Mouse (Mus musculus): ENCODE results near the gene Adipor1. TPM values are rescaled to one million over a fixed set of nuclear protein-coding genes. Genes with fewer than 3 reads are reported as not detected.

Adipor1 gene
- polyA plus RNA-seq, 1 experiment from 2014 or later, result 78.1 TPM

GRCm38 (mm10) chr1:134454904-134455824 lies 40.0 kb downstream of the Adipor1 start, which contains the start of gene Klhl12:
Klhl12 (plus strand) TSS chr1:134455531.
- peak within 1 kb of the TSS; percentile 81 for H3K9ac ChIP-seq
- no peaks in the 10 kb centered on the region for H3K27me3 ChIP-seq
- H3K4me1 ChIP-seq, result peaks cover 8% of the 10 kb centered on the region
- H3K36me3 ChIP-seq, result peaks cover 9% of the 10 kb centered on the region
- H3K9me3 ChIP-seq, result no peaks in the 10 kb centered on the region
- WGBS, result 1% methylated on average over 61 of the region's 61 CpGs
- ATAC-seq (ENCODE audit: insufficient number of reproducible peaks, insufficient read depth, low FRiP score, low TSS enrichment), result peak; percentile 75
- H3K27ac ChIP-seq, result peak within 1 kb of the TSS; percentile 72
- H3K4me3 ChIP-seq, result peak within 1 kb of the TSS; percentile 89
- H3K4me2 ChIP-seq (replicated peaks), result peak within 1 kb of the TSS; percentile 72

GRCm38 (mm10) chr1:134456060-134456459 lies 40.9 kb downstream of the Adipor1 start:
- peak overlapping the region; percentile 89 for H3K4me3 ChIP-seq
- H3K36me3 ChIP-seq, result peaks cover 16% of the 10 kb centered on the region
- no peaks in the 10 kb centered on the region for H3K9me3 ChIP-seq
- H3K27me3 ChIP-seq, result no peaks in the 10 kb centered on the region
- H3K4me1 ChIP-seq, result peaks cover 8% of the 10 kb centered on the region
- no peak overlapping the region for H3K27ac ChIP-seq
- H3K9ac ChIP-seq, result peak overlapping the region; percentile 81
- no peak for ATAC-seq (ENCODE audit: insufficient number of reproducible peaks, insufficient read depth, low FRiP score, low TSS enrichment)
- peak overlapping the region; percentile 72 for H3K4me2 ChIP-seq (replicated peaks)
- 23% methylated on average over 5 of the region's 5 CpGs for WGBS

GRCm38 (mm10) chr1:134458139-134458727 lies 43.1 kb downstream of the Adipor1 start:
- no peak overlapping the region for H3K27ac ChIP-seq
- ATAC-seq (ENCODE audit: insufficient number of reproducible peaks, insufficient read depth, low FRiP score, low TSS enrichment), result no peak
- H3K4me2 ChIP-seq (replicated peaks), result no peak overlapping the region
- H3K27me3 ChIP-seq, result no peaks in the 10 kb centered on the region
- WGBS, result 91% methylated on average over 7 of the region's 7 CpGs
- H3K36me3 ChIP-seq, result peaks cover 24% of the 10 kb centered on the region
- H3K9me3 ChIP-seq, result no peaks in the 10 kb centered on the region
- H3K9ac ChIP-seq, result no peak overlapping the region
- H3K4me3 ChIP-seq, result no peak overlapping the region
- peaks cover 8% of the 10 kb centered on the region for H3K4me1 ChIP-seq

GRCm38 (mm10) chr1:134460294-134461284 lies 45.4 kb downstream of the Adipor1 start:
- Histone ChIP-seq H3K36me3 (peaks cover 35% of the 10 kb centered on the region), H3K4me1 (peaks cover 8% of the 10 kb centered on the region), H3K4me2 (replicated peaks) (no peak overlapping the region), H3K27me3 (no peaks in the 10 kb centered on the region), H3K4me3 (no peak overlapping the region), H3K27ac (no peak overlapping the region), H3K9me3 (no peaks in the 10 kb centered on the region), H3K9ac (no peak overlapping the region)
- ATAC-seq (ENCODE audit: insufficient number of reproducible peaks, insufficient read depth, low FRiP score, low TSS enrichment), result no peak
- 92% methylated on average over 1 of the region's 1 CpGs for WGBS

Other genes starting within 250 kb of the Adipor1 start
- gene Chil1, start 233.2 kb upstream of the Adipor1 start, polyA plus RNA-seq (2016; fragmentation: Nextera tagmentation; extraction: Ambion mirVana), result 1.9 and 3.6 TPM in 2 replicates
- 19.9 and 28.3 TPM in 2 replicates for gene Mybph, start 221.9 kb upstream of the Adipor1 start, polyA plus RNA-seq (2016; fragmentation: Nextera tagmentation; extraction: Ambion mirVana)
- gene Adora1, start 179.9 kb upstream of the Adipor1 start, polyA plus RNA-seq (2016; fragmentation: Nextera tagmentation; extraction: Ambion mirVana), result 1.7 and 2.1 TPM in 2 replicates
- gene Myog, start 125.4 kb upstream of the Adipor1 start, polyA plus RNA-seq (2016; fragmentation: Nextera tagmentation; extraction: Ambion mirVana), result 62.9 and 76.2 TPM in 2 replicates
- 7.0 TPM in 2 replicates for gene Ppfia4, start 82.5 kb upstream of the Adipor1 start, polyA plus RNA-seq (2016; fragmentation: Nextera tagmentation; extraction: Ambion mirVana)
- 102 and 105 TPM in 2 replicates for gene Tmem183a, start 53.4 kb upstream of the Adipor1 start, polyA plus RNA-seq (2016; fragmentation: Nextera tagmentation; extraction: Ambion mirVana)
- not detected in 2 replicates for gene 4933406M09Rik, start 29.4 kb upstream of the Adipor1 start, polyA plus RNA-seq (2016; fragmentation: Nextera tagmentation; extraction: Ambion mirVana)
- 38.0 and 39.5 TPM in 2 replicates for gene Cyb5r1, start 9.8 kb upstream of the Adipor1 start, polyA plus RNA-seq (2016; fragmentation: Nextera tagmentation; extraction: Ambion mirVana)
- gene Klhl12, start 40.2 kb downstream of the Adipor1 start, polyA plus RNA-seq (2016; fragmentation: Nextera tagmentation; extraction: Ambion mirVana), result 33.5 and 34.9 TPM in 2 replicates
- gene Rabif, start 79.3 kb downstream of the Adipor1 start, polyA plus RNA-seq (2016; fragmentation: Nextera tagmentation; extraction: Ambion mirVana), result 38.4 TPM in 2 replicates
- gene Mgat4e, start 134.3 kb downstream of the Adipor1 start, polyA plus RNA-seq (2016; fragmentation: Nextera tagmentation; extraction: Ambion mirVana), result 0.12 TPM in 1 of 2 replicates, not detected in the other
- 99.5 and 100 TPM in 2 replicates for gene Kdm5b, start 144.8 kb downstream of the Adipor1 start, polyA plus RNA-seq (2016; fragmentation: Nextera tagmentation; extraction: Ambion mirVana)
- 2.1 and 2.4 TPM in 2 replicates for gene Syt2, start 231.3 kb downstream of the Adipor1 start, polyA plus RNA-seq (2016; fragmentation: Nextera tagmentation; extraction: Ambion mirVana)

Data from embryonic facial prominence, embryonic 12.5 days (tissue).